Mouse (Mus musculus): Measurements from ENCODE around the gene Snai3.

The Snai3 gene

DNA sequence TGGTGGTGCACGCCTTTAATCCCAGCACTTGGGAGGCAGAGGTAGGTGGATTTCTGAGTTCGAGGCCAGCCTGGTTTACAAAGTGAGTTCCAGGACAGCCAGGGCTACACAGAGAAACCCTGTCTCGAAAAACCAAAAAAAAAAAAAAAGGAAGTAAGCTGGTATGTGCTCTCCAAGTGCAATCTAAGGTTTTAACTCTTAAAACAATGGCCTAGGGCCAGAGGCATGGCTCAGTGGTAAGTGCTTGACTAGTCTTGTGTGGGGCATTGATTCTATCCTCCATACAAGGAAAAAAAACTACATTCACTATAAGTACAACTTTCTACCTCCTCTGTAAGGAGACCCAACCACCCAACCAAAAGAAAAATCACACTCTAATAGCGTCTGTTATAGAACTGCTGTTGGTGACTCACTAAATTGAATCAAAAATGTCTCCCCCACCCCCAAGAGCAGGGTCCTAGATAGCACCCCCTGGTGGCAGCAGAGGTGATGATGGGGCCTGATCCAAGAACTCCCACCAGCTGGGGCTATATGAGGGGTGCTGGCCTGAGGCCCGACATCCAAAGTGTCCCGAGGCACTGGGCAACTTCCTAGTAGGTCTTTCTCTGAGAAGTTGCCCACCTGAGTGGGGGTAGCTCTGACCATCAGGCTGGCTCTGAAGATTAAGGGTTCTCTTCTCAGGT lies 1.2 kb downstream of the Snai3 start:
- no peak for DNase-seq

- no peak for DNase-seq
Measured at GRCm38 (mm10) chr8:122457171-122457570, 3.4 kb downstream of the Snai3 start.

GRCm38 (mm10) chr8:122454409-122454808 lies 6.1 kb downstream of the Snai3 start:
- no peak for DNase-seq

DNA sequence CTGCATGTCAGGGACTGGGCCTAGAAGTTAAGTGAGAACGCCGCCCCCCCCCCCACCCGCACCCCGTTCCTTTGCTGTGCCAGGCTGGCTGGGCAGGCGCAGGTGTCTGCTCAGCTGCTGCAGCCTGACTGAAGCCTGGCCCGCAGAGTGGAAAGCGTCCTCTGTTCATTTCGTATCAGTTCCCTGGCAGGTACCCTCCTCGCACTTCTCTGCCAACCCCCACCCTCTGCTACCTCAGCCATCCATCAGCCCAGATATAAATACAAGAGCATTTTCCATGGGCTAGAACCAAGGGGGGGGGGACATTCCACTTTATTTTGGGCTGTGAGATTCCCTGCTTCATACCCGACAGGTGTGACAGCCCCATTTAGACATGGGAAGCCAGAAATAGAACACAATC lies 8.4 kb downstream of the Snai3 start:
- no peak for DNase-seq

DNA sequence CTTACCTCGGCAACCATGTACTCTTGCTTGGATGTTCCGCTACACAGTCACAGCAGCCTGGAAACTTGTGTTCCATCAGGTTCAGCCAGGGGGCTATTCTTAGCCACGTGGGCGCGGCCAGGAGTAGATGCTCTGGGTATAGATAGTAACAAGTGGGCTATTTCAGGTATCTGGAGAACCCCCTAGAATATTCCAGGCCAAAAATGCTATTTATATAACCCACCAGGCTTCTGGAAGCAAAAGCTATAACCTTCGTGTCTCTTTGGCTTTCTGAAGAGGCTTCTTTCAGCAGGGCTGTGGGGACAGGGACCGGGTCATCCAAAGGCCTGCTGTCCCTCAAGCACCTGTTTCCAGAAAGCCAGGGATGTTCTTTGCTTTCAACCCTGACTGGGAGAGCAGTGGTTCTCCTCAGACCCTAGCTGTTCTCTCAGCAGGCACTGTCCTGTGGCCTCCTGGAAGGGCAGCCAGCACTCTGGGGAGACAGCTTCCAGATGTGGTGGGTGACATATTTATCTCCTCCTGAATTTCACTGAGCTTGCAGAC lies 9.3 kb downstream of the Snai3 start:
- no peak for DNase-seq

DNA sequence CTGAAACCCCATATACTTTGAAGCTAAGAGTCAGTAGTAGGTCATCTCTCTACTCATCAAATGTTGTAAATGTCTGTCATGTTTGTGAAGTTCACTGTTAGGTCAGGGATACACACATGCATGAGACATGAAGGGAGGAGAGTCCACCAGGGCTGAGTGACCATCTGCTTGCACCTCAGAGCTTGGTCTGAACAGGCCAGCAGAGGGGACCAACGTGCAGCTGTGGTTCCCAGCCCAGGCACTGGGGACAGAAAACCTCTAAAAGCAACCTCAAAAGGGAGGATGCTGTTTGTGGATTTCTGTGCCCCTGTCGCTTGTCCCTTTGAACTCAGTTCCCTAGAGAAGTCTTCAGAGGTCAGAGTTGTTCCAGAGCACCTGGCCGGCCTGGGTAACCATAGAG lies 15.3 kb downstream of the Snai3 start:
- no peak for DNase-seq

DNA sequence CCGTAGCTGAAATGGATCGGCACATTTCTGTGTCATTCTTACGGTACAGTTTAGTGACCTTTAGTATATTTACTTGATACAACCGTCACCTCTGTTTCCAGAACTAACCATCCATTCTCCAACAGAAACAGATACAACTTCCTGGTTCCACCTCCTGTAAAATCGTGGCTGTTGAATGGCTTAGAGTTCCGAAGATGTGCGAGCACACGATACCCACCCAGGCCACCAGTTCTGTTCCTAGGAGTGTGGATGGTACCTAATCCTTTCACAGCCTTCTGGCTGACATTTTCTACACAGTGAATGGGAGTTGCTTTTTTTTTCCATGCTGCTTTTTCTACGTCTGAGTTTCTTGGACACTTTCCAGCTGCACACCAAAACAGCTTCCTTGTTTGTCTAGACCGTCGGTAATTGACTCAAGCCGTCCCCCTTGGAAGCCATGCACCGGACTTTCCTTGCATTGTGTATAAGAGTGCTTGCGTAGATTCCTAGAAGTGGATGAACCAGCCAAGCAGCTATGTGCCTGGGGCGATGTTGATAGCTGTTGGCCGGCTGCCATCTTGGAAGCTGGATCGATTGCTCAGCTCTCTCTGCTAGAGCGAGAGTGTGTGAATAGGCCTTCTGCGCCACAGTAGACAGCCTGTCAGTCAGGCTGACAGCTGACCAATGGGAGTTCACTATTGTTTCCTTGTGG lies 16.3 kb downstream of the Snai3 start:
- DNase-seq: peak; percentile 70

DNA sequence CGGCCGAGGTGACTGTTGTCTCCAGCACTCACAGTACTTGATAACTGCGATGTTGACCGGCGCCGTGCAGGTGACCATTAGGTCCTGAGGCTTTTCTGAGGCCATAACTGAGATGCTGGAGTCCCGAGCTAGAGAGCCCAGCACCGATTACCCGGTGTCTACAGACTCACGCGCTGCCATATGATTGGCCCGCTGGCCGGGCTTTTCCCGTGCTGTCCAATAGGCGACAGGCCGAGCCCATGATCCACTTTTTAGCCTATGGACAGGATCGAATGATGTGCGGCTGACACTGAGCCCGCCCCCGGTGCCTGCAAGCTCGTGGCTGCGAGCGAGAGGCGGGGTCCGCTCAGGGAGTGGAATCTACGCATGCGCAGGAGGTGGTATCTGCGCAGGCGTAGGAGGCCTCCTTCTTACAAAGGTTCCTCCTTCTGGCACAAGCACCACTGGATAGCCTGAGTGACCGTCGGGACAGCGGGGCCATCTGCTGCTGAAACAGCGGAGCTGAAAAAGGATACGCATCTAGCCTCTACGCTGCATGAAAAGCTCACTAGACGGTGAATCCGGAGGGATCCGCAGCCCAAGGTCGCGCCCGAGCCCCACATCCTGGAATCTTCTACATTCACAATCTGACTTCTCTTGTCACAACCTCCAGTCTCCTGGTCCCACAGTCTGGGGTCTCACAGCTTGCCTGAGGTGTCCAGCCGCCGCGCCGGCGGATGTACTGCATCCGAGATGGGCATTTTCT lies 17.1 kb downstream of the Snai3 start, which contains the start of gene Mvd:
TSS of gene Mvd (minus strand) at position 161 of the 745 bp plus-strand sequence.
- DNase-seq: peak; percentile 98

DNA sequence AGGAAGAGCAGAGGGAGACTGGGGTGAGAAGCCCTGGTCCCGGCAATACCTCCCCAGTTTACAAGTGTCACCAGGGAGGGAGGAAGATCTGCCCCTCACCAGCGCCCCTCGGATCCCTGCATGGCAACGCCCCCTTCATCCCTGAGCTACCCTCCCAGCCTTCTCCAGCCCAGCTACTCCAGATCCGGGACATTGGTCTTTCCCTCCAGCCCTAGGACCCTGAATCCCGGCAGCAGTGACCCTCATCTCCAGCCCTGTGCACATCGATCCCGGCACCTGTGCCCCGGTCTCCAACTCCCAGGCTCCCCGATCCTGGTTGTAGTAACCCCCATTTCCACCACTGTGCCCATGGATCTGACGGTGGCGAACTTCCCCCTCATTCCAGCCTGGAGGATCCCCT lies 17.8 kb downstream of the Snai3 start:
- no peak for DNase-seq

DNA sequence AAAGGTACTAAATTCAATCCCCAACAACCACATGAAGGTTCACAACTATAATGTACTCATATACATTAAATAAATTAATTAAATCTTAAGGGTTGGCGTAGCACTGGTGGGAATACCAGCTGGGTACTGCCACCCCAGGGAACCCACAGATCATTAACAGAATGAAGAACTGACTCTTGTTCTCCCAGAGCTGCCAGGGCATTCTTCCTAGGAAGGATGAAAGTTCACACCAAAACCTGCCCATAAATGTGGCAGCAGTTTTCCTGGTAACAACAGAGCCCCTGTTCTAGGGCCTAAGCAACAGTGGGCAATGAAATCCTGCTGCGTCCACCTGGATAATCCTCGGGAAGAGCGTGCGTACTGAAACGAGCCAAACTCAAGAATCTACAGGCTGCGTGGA lies 18.2 kb downstream of the Snai3 start:
- DNase-seq: no peak

DNA sequence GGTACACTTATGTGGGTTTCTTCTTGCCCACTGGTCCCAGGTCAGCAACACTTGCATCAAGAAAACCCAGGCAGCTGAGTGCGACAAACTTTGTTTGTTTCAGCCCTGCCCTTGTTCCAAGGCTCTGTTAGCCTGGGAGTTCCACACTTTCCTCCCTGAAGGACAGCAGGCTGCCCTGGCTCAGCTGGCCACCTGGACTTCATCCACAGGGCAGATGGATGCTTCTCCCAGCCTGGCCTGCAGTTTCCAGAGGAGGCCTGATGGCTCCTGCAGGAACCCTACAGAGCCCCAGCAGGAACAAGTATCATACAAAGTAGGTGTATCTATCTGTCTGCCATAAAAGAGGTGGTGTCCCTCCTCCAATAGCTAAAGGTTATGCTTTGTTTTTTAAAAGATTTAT lies 19.2 kb downstream of the Snai3 start:
- no peak for DNase-seq

- peak; percentile 74 for DNase-seq
Measured at GRCm38 (mm10) chr8:122439336-122439735, 21.2 kb downstream of the Snai3 start.

GRCm38 (mm10) chr8:122437708-122438331 lies 22.7 kb downstream of the Snai3 start:
- no peak for DNase-seq

DNA sequence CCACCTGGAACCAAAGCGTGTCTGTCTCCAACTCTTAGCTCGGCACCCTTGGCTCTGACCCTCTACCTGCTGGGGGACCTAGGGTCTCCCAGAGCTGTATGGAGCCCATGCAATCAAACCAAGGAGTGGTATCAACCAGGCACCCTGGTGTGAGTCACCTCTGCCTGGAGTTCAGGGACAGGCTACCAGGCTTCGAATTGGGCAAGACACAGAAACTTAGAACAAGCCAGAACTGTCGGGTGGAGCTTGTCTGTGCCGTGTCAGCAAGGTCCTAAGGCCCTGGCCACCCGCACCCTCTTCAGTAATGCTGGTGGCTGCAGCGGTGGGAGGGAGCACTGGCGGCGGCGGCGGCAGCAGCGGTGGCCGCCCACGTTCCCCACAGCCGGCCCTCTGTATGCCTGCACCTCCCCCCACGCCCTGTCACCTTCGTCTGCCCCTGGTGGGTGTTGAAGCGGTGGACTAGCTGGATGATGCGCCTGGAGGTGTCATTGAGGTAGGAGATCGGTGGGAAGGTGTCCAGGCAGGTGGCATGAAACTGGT lies 23.9 kb downstream of the Snai3 start:
- no peak for DNase-seq

DNA sequence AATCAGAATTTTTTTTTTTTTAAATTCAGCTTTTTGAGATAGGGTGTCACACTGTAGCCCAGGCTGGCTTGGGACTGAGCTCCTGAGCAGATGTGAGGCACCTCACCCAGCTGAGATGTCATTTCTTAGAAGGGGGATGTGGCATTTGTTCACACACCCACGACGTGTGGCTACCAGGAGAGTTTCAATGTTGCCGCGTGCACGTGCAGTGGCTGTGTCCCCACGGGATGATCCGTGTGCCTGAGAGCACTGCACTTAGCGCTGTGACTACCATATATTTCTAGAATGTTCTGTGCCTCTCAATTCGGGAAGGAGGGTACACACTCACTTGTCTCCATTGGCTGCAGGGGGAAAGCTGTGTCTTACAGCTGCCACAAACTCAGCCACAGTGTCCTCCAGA lies 24.4 kb downstream of the Snai3 start:
- DNase-seq: no peak

DNA sequence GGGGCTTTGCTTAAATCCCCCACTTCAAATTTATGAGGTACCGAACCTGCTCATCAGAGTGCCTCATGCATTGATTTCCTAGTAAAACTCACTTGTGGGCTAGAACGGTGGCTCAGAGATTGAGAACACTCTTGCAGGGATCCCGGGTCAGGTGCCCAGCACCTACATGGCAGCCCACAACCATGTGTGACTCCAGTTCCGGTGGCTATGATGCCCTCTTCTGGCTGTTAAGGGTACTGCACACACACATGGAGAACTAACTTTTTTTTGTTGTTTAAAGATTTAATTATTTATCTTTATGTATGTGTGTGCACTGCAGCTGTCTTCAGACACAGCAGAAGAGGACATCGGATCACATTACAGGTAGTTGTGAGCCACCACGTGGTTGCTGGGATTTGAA lies 25.2 kb downstream of the Snai3 start:
- DNase-seq: no peak

DNA sequence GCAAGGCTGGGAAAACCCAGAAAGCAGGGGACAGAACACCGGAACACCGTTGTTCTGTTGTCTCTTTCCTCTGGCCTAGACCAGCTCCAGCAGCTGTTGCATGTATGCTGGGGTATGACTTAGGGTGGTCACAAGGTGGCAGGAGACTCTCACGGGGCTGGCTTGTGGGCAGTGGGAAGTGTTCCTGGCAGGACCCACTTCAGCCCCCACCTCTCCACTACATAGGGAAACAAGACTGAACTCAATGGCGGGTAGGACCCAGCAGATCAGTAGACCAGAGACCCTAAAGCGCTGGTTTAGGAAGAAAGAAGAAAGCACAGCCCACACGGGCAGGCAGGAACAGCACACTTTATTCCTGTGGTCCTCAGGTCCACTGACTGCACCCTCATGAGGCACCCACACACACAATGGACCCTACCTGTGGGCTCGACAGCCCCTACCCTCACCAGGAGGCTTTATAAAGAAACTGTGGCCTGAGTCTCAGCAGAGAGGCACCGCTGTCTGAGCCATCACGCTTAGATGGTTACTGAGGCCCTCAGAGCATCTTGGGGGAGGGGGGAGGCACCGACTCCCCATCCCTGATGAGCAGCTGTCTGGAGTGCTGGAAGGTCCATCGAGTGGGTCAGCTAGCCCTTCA lies 27.1 kb downstream of the Snai3 start:
- no peak for DNase-seq

GRCm38 (mm10) chr8:122432443-122433268 lies 27.9 kb downstream of the Snai3 start, which contains the start of gene Cyba:
Gene Cyba, minus strand, starts transcription at chr8:122432930.
- no peak for DNase-seq

DNA sequence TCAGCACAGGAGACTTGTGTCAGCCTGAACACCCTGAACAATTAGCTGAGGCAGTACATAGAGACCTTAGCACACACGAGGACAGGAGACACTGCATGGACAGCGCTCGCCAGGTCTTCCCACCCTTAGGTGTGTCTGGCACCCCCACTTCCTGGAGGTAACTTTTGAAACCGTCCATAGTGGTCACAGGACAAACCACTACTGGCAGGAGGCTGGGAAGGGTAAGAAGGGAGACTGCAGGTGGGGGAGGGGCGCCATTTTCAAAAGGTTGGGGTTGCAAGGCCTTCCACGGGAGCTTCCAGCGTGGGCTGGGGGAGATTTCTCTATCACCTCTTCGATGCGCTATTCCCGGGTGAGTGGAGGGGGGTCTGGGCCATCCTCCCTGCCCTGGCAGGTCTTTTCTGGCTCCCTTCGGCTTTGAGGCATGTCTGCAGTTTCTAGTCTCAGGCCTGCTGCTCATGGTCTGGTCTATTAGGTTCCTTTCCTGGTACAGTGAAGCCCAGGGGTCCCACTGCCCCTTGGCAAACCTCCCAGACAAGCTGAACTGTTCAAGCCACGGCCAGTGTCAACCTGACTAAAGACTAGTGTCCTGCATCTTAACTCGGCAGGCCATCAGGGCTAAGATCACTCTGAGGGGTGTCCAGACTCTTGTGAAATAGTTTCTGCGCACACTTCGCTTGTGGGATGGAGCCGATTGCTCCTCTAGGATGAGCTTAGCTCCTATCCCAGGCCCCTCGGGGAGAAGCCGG lies 28.7 kb downstream of the Snai3 start:
- DNase-seq: no peak

GRCm38 (mm10) chr8:122430646-122431045 lies 29.9 kb downstream of the Snai3 start:
- DNase-seq: no peak
